Mouse (Mus musculus): ENCODE data around the gene Actl10.

Actl10 gene

DNA sequence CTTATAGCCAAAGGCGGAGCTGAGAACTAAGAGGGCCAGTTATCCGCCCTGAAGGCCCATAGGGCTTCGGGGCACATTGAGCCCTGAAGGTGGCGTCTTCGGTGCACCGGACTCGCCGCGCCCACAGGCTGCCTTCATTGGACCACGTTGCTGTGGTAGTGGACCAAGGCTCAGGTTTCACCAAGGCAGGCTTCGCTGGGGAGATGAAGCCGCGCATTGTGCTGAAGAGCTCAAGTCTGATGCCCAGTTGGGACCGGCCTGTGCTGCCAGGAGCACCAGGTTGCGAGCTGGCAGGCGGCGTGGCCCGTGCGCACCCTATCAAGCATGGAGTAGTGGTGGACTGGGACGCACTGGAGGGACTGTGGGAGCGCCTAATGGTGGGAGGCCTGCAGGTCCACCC lies 351 bp downstream of the Actl10 start:
- DNase-seq (ENCODE audit: low spot score) = no peak

DNA sequence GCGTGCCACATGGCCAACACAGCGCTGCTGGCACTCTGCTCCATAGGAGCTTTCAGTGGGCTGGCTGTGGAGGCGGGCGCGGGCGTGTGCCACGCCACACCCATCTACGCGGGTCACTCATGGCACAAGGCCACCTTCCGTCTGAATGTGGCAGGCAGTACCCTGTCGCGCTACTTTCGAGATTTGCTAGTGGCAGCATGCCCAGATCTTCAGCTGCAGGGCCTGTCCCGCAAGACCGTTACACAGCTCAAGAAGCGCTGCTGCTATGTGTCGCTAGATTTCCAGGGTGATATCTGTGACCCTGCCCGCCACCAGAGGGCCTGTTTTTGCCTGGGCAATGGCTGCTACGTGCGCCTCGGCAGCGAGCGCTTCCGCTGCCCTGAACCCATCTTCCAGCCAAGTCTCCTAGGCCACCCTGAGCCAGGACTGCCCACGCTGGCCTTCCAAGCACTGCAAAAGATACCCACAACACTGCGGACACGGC lies 890 bp downstream of the Actl10 start:
- DNase-seq (ENCODE audit: low spot score) = peak; percentile 30

DNA sequence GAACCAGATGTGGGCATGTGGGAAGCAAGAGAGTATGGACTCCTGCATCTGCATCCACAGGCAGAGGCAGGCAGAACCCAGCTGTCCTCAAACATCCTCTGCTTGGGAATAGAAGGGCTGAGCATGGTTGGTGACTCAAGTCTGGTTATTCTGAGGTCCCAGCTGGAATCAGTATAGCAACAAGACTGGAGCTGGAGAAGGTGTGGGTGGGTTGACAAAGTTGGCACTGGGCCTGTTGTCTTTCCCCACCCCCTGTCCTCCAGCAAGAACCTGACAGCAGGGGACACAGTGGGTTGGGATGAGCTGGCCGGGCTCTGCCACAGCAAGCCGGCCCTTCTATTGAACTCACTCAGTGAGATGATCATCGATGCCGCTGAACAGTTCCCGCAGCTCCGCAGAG lies 3.7 kb downstream of the Actl10 start:
- no peak for DNase-seq (ENCODE audit: low spot score)

DNA sequence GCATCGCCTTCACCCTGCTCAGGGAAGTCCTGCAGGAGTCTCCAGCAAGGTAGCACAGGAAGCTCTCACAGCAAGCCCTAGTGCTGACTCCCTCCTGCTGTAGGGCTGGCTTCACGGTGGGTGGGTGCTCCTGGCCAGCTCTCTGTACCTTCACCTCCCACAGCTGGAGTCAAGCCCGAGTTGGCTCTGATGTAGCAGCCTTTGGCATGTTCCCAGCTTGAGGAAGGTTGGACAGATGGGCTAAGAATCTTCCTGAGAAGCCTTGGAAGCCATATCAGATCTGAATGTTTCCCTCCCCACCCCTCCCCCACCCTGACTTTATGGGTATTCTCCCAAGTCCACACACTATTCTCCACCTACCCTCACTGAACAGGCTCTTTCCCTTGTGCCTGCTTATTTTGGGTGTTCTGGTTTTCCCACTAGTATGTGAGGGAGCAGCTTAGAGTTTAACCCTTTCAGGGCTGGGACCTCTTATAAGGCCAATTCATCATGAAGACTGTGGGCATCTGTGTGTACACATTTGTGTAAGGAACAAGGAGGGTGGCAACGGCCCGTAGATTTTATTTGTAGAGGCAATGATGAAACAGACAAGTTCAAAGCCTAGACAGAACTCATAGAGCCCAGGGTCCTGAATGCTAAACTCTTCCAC lies 5.7 kb downstream of the Actl10 start:
- DNase-seq (ENCODE audit: low spot score) = no peak

DNA sequence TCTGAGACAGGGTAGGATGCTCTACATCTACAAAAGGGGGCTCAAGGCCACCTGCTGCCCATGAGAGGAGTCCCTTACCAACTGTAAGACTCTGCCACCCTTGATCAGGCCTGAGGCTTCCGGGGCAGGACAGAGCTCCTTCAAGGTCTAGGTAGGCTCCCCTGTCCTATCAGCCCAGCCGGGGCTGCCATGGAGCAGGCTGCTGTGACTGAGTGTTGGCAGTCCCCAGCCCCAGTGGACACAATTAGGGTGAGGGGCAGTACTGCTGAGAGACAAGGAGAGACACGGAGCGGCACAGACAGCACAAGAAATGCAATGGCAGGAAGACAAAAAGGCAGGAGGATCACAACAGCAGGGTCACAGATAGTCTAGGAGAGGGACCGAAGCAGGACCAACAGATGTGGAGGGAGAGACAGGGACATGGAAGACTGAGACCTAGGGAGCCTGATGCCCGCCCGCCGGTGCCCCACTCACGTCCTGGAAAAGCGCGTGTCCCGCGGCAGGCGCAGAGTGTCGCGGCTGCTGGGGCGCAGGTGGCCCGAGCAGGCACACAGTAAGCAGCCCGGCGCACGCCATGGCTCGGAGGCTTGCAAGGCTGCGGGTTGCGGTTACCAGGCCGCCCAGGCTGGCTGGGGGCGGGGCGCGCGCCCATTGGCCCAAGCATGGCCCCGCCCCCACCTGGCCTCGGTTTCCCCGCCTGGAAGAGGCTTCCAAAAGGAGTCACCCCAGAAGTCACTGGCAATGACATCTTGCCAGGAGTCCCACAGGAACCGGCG lies 6.9 kb downstream of the Actl10 start, which contains the start of gene Necab3:
Gene Necab3, minus strand, starts transcription at position 627 of the 776 bp plus-strand sequence.
- peak; percentile 19 for DNase-seq (ENCODE audit: low spot score)

DNA sequence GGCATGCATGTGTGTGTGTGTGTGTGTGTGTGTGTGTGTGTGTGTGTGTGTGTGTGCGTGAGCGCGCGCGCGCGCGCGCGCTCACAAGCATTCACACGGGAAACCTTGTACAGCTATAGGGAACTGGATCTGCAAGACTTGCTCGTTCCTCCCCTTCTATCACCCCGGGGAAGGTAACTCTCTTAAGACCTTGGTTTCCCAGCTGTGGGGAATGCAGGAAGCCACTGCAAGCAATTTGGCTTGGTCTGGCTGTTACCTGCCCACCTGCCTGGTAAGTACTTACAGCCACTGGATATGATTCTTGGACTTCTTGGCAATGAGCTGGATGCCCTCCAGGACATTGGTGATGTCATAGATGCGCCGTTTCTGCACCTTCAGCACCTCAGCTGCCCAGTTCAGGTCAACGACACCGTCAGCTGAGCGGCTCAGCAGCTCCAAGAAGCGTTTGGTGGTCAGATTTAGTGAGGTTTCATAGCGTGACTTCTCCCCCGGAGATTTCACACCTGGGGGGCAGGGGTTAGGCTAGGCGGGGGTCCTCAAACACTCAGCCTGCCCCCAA lies 12.1 kb downstream of the Actl10 start:
- no peak for DNase-seq (ENCODE audit: low spot score)

DNA sequence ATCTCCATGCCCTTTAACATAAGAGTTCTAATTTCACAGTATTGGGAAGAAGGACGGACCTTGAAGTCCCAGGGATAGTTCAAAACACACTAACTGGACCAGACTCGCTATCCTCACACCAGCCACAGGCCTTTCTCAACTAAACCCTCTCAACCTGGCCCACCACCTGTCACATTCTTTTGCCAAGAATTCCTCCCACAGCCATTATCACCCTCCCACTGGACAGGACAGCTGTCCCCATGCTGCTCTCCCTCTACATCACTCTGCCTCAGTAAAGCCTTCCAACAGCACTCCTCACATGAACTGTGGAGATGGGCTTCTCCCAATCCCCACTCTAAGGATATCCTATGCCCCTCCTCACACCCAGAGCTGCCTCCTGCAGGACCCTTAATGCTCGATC lies 14.0 kb downstream of the Actl10 start:
- no peak for DNase-seq (ENCODE audit: low spot score)

DNA sequence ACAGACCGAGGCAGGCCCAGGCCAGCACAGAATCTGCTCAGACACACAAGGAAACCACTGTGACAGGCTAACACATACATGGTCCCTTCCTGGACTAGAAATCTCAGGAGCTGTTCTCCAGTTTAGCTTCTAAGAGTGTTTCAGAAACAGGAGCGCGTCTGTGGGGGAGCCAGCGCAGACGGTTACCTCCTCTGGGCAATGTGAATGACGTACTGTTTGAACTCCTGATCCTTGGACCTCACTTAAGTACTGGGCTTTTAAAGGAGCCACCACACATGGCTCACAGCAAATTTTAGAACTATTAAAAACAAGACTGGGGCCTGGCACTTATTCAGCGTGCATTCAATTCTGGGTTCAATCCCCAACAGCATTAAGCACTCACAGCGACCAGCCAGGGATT lies 15.1 kb downstream of the Actl10 start:
- DNase-seq (ENCODE audit: low spot score) = no peak

DNA sequence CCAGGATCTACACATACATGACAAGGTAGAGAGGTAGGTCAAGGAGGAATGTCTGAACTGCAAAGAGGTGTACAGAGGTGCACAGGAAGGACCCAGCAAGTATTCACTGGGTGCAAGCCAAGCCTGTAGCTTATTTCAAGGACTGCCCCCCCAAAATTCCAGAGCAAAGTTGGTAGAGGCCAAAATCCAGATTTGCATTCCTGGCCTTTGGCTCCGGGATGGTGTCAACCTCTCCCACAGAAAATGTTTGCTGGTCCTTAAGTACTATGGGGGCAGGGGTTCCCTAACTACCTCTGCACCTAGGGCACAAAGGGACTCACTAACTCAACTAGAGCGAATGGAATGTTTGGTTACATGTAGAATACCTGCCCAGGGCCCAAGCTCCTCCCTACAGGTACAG lies 16.2 kb downstream of the Actl10 start:
- DNase-seq (ENCODE audit: low spot score) = no peak

DNA sequence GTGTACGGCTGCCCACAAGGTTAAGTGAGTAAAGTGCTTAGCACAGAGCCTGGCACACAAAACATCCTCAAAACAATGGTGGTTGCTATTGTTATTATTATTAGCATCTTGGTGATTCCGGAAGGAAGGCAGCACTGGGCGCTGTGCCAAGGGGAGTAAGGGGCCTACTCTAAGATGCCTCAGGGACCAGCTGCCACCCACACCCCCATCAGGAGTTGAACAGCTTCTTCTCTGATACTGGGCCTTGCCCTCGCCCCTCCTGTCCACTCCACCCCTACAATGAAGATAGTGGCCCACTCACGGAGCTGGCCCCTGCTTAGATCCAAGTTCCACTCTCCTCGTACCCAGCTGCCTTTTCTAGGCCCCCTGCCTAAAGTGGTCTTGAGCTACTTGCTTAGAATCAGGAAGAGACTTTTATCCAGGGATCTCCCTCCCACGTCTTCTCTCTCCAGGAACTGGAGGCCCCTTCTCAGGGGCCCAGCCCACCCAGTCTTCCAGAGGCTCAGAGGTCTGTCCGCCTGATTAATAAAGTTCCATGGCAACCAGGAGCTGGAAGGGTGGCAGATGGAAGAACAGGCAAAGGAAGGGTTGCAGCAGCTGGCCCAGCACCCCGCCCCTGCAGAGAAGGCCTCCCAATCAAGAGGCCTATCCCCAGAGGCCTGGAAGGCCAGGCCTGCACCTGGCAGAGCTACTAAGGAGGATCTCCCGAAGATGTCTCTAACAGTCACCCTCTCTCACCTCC lies 16.9 kb downstream of the Actl10 start:
- no peak for DNase-seq (ENCODE audit: low spot score)

DNA sequence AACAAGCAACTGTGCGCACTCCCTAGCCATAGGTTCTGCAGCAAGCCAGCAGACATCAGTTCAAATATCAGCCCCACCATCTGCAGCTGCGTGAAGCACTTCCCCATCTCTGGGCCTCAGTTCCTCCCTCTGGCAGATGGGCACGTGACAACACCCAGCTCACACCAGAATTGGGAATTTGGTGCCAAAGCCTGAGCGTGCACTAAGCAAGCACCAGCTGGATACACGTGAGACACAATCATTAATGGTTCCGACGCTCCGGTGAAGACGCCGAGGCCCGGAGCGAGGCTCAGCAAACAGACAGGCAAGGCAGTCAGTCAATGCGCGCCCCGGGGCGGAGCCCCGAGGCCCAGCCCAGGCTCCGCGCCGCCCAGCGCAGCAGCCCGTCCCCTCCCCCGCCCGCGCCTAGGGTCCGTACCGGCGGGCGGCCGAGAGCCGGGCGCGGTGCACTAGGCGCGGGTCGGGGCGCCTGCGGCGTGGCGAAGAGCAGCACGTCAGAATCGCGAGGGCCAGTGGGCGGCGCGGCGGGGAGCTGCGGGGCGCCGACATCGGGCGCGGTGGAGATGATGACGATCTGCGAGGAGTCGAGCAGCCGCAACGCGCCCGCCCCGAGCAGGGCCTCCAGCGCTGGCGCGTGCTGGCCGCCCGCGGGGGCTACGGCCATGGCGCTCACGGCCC lies 17.6 kb downstream of the Actl10 start:
- DNase-seq (ENCODE audit: low spot score) = peak; percentile 74

DNA sequence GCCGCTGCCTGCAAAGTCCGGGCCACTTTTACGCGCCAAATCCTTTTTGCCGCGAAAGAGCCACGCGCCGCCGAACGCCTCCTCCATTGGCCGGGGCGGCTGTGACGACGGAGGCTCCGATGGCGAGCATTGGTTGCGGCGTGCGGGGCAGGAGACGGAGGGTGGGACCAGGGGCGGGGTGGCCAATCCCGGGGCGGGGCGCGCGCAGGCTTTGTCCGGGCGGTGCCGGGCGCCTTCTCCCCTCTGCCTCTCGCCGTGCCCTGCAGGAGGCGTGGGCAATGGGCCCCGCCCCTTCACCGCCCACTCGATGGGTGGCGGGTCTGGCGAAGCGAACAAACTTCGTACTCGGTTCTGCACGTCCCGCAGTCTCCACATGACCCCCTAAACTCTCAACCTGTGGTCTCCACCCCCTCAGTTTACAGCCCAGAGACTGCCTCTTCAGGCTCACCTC lies 18.3 kb downstream of the Actl10 start, which contains the start of gene E2f1:
Gene E2f1, minus strand, starts transcription at position 57 of the 451 bp plus-strand sequence.
- DNase-seq (ENCODE audit: low spot score) = peak; percentile 89

DNA sequence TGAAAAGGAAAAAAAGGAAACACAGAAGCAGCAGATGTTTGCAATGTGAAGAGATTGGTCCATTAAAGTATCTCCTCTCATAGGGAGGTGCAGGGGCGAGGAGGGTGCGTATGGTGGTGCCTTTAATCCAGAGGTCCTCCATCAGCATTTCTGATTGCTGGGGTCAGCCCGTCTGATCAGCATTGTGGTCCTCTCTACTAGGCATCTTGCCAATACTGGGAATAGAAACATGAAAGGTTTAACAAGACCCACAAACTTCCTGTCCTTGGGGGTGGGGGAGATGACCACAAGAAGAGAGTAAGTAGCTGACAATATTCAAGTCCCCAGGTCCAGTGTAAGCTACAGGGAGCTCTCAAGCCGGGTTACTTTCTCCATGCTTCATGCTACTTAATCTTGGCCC lies 19.1 kb downstream of the Actl10 start:
- no peak for DNase-seq (ENCODE audit: low spot score)

DNA sequence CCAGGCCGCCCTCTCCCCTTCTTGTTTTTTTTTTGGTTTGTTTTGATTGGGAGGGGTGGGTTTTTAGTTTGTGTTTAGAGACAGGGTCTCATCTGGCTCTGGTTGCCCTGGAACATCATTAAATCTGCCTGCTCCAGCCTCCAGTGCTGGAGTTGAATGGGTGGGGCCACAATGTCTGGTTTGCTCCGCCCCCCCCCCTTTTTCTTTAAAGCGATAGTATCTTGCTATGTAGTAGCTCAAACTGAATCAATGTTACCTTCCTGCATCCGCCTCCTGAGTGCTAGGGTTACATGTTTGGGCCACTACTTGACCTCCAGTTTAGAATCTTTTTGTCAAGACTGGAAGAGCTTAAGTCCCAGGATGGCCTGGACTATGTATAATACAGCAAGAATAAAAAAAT lies 19.7 kb downstream of the Actl10 start:
- no peak for DNase-seq (ENCODE audit: low spot score)

DNA sequence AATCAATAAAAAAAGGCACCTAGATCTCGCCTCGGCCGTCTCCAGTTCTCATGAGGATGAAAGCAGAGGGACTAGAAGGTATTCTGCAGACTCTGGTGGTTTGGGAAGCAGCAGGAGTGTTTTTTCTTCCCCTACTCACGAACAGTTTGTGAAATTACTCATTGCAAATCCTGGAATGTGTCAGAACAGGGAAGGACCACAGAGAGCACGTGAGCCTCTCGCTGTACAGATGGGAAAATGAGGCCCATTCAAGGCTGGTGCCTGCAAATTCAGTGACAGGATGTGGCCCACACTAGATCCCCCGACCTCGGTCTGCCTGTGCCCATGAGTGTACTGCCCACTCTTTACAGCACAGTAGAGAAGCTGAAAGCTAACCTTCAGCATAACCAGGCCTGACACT lies 20.4 kb downstream of the Actl10 start:
- no peak for DNase-seq (ENCODE audit: low spot score)

DNA sequence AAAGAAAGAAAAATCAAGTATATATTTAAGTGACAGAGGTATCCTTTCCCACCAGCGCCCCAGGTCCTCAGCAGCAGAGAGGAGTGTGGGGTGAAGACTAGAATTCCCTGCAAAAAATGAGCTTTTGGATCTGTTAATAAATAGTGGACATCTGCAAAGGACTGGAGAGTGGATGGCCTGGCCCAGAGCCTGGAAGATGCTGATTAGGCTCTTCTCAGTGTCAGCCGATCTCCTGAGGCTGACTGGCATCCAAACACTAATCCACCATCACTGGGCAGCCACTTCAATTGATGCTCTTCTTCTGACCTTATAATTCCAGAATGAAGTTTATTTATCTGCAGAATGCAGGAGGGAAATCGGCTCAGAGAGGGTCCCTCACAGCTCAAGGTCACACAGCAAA lies 21.4 kb downstream of the Actl10 start:
- DNase-seq (ENCODE audit: low spot score) = no peak

DNA sequence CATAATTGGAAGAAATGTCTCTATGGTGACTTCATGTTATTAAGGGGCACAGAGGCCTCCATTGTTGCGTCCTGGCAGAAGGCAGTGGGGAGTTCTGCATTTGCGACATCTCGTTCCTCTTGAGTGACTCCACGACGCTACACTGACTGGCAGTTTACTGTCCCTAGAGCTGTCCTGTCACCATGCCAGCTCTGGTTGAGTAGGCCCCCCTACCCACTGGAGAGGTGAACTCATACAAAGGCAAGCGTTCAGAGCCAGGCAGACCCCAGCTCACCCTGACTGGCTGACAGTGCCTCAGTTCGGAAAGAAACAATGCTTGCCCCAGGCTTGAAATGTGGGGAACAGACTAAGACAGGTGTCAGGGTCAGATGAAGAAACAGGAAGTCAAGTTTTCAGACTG lies 22.7 kb downstream of the Actl10 start:
- no peak for DNase-seq (ENCODE audit: low spot score)

DNA sequence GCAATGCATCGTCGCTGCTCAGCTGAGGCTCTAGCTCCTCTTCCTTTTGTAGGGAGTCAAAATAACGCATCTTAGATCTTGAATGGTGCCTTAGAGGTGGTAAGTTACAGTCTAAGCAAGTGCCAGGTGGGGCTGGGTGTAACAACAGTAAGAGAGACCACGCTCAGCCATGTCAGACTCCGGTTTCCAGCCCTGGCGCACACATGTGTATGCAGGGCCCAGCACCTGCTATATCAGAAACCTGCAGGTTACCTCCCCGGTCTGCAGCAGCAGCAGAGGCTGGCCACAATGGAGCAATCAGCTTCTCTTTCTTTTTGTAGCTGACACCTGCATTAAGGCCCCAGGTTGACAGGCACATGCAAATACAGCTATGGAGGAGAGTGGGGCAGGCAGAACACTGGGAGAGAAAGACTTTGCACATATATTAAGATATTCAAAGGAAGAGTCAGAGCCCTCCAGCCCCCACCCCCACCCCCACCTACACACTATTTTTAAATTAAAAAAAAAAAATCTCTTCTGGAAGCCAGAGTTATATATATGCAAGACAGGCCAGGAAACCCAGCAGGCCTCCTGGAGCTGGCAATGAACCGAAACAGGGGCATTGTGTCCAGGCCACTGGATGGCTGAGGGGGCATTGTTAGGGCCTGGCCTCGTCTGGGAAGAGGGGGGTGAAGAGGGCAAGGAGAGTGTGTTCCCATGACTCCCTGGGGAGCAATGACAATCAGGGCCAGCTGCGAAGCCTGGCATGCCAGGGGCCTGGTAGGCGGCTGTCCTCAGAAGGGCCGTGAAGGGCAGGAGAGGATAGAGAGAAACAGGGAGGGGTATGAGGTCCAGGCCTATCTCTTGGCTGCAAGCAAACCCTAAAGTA lies 25.5 kb downstream of the Actl10 start:
- no peak for DNase-seq (ENCODE audit: low spot score)

DNA sequence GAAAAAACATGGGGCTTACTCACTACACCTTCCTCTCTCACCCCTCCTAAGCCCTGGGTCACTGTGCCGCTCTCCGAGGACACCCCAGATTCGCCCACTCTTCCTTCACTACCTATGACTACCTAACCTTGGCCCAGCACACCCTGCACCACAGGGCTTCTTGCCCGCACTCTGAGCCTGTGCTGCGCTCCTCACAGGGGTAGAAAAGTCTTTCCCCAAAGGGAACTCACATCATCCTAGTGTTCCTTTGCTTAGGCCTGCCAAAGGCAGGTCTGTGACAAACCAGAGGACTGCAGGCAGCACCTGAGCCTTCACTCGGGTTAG lies 26.1 kb downstream of the Actl10 start:
- DNase-seq (ENCODE audit: low spot score) = no peak

DNA sequence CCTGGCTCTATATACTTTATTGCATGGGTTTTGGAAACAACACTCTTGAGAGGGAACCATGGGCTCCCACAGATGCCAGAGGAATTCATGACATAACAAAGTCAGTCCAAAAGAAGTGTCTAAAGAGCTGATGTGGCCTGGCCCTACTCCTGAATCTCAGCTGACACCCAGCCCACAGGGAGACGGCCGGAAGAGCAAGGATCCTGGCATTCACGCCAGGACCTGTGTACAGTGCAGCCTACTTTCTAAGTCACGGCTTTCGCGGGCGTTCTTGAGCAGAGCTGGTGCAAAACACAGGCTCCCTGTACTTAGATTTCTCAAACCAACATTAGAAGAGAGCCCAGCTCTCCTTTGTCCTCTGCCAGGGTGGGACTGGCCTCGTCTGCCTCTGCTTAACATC lies 29.0 kb downstream of the Actl10 start:
- no peak for DNase-seq (ENCODE audit: low spot score)

DNA sequence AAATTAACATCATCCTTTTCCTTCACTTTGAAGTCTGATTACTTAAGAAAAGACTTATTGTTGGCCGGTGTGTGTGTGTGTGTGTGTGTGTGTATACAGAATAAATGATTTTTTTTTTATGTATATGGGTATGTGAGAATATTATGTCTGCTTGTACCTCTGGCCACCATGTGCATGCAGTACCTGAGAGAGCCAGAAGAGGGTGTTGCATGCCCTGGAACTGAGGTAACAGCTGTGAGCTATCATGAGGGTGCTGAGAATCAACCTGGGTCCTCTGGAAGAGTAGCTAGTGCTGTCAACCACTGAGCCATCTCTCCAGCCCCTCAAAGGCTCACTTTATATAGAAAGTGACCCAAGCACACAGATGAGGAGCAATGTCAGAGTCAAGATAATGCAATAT lies 29.8 kb downstream of the Actl10 start:
- DNase-seq (ENCODE audit: low spot score) = no peak
